Mouse (Mus musculus) heart, postnatal 4 days (tissue): ENCODE results near the gene Gpc4. TPM values are rescaled to one million over a fixed set of nuclear protein-coding genes. Genes with fewer than 3 reads are reported as not detected.

Experiments
- total RNA-seq, 2 experiments: library from RNA; stranded (reverse); gene quantifications; 2 replicates each; pipeline ENCODE4 v1.2.3; 2021

The Gpc4 gene
- total RNA-seq, 2 experiments from 2014 or later, result 67.6 to 73.7 TPM

Other genes starting within 250 kb of the Gpc4 start
- gene 1700080O16Rik, start 192.5 kb downstream of the Gpc4 start, total RNA-seq, result not detected